Mouse (Mus musculus) heart, postnatal 0 days (tissue): Measurements from ENCODE around the gene Ano1.
A peak's percentile ranks its signal among the peaks of the same experiment; 100 is the strongest.

Experiments used
- CTCF ChIP-seq: IDR thresholded peaks from 2 replicates; pipeline ENCODE4 v1.5.1; 2016; ENCODE audit warnings: antibody characterized with exemption, control low read depth, low read depth
- EP300 ChIP-seq: IDR thresholded peaks from 2 replicates; pipeline ENCODE4 v1.6.1; 2016; ENCODE audit warnings: antibody characterized with exemption, low read depth

DNA sequence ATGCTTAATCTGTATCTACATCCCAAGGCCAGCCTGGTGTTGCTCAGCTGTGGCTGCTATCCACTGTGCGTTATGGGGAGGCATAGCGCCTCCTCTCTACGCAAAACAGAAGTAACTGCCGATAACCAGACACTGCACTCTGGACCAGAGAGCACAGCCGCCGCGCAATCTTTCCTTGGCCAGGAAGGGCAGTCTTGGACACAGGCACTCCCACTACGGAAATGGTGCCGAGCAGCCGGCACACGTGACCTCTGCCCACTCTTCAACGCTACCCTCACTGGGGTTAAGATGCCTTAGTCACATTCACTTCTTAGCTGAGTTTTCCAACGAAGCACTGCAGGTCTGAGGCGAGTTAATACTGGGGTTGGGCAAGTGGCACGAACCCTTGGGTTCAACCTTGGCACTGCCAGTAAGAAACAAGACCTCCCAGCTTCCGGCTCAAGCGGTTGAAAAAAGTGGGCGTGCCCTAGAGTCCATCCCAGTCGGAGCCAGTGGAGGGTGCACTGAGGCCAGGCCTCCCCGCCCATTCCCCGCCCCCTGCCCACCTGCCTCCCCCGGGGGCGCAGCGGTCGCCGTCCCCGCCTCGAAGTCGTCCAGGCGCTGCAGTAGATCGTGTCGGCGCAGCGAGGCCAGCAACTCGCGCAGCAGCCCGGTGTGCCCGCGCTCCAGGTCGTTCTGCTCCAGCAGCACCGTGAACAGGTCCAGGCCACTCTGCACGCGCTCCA, 170.1 kb downstream of the Ano1 start:
- TF ChIP-seq CTCF (peak; percentile 85), EP300 (no peak; the same call in 1 of the 2 replicates)
